Mouse (Mus musculus) liver, embryonic 11.5 days (tissue): ENCODE results near the gene Mbd6. TPM values are rescaled to one million over a fixed set of nuclear protein-coding genes. Genes with fewer than 3 reads are reported as not detected.

Experiments
- ATAC-seq: fragments of 200-750 bp; cut with Nextera tagmentation; replicated peaks from 2 replicates; pipeline ENCODE4 v1.8.0; 2017; ENCODE audit warnings: moderate number of reproducible peaks, mild to moderate bottlenecking, moderate TSS enrichment, moderate library complexity; ENCODE audit not compliant: low FRiP score
- DNase-seq: peaks from one replicate; pipeline ENCODE4 v3.0.0-alpha.2; 2017; ENCODE audit warnings: low spot score
- H3K27ac ChIP-seq: fragments of 300-500 bp; sonication (generic); 2 replicates; pipeline ENCODE4 v1.5.1; 2014; ENCODE audit warnings: mild to moderate bottlenecking, low read depth, low read length, control low read depth
- H3K27me3 ChIP-seq: fragments of 300-500 bp; sonication (generic); replicated peaks from 2 replicates; pipeline ENCODE4 v1.6.1; 2014; ENCODE audit warnings: low read length, mixed read lengths; ENCODE audit not compliant: control insufficient read depth, insufficient read depth
- H3K36me3 ChIP-seq: fragments of 300-500 bp; sonication (generic); 2 replicates; pipeline ENCODE4 v1.6.1; 2014; ENCODE audit warnings: mild to moderate bottlenecking, low read length, moderate library complexity, mixed read lengths; ENCODE audit not compliant: control insufficient read depth, insufficient read depth
- H3K4me1 ChIP-seq: fragments of 300-500 bp; sonication (generic); replicated peaks from 2 replicates; pipeline ENCODE4 v1.6.1; 2014; ENCODE audit warnings: low read length, mixed read lengths; ENCODE audit not compliant: control insufficient read depth, insufficient read depth
- H3K4me2 ChIP-seq: fragments of 300-500 bp; sonication (generic); 2 replicates; pipeline ENCODE4 v1.6.1; 2014; ENCODE audit warnings: mild to moderate bottlenecking, control low read depth, moderate library complexity
- H3K4me3 ChIP-seq: fragments of 300-500 bp; sonication (generic); 2 replicates; pipeline ENCODE4 v1.5.1; 2014; ENCODE audit warnings: low read depth, low read length, control low read depth
- H3K9ac ChIP-seq: fragments of 300-500 bp; sonication (generic); 2 replicates; pipeline ENCODE4 v1.6.1; 2014; ENCODE audit warnings: low read depth, low read length, control low read depth
- H3K9me3 ChIP-seq: fragments of 300-500 bp; sonication (generic); 2 replicates; pipeline ENCODE4 v1.6.1; 2016; ENCODE audit warnings: low read length, inconsistent platforms, mixed read lengths; ENCODE audit not compliant: control insufficient read depth
- WGBS: fragments of 180-500 bp; shearing (Covaris S2); extraction: QIAGEN DNeasy Blood & Tissue Kit; methylation state at CpG from one replicate; pipeline ENCODE4 v1.1.7; 2014; 5-methylcytosine and 5-hydroxymethylcytosine counted together
- polyA plus RNA-seq: library from polyadenylated mRNA; unstranded; fragments of >200 nt; fragmentation: Nextera tagmentation; extraction: Ambion mirVana; gene quantifications from 2 replicates; pipeline ENCODE4 v1.2.1, GENCODE M21; 2014

Mbd6 gene
- polyA plus RNA-seq, 1 experiment from 2014 or later = 19.0 TPM

DNA sequence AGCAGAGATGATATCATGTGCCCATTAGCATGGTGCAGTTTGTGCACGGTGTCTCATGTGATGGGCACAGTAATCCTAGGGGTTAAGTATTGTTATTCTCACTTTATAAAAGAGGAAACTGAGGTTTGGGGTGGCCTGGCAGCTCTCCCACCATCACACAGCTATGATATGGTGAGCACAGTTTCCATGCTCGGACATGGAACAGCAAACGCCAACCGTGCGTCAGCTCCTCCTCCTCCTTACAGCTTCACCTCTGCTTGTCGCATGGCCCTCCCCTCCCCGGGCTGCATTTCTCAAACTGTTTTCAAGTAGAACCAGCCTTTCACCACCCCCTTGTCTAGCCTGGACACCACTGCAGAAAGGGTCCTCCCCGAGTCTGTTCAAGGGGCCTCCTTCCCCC is 30.3 kb downstream of the Mbd6 start:
- Histone ChIP-seq H3K27me3 (peaks cover 18% of the 10 kb centered on the region), H3K4me3 (no peak overlapping the region), H3K9me3 (no peaks in the 10 kb centered on the region), H3K4me1 (peaks cover 6% of the 10 kb centered on the region; the same call in 1 of the 2 replicates), H3K4me2 (no peak overlapping the region), H3K36me3 (no peaks in the 10 kb centered on the region), H3K9ac (no peak overlapping the region), H3K27ac (no peak overlapping the region)
- DNase-seq (no peak), ATAC-seq (no peak)
- 79% methylated on average over 8 of the region's 8 CpGs for WGBS

DNA sequence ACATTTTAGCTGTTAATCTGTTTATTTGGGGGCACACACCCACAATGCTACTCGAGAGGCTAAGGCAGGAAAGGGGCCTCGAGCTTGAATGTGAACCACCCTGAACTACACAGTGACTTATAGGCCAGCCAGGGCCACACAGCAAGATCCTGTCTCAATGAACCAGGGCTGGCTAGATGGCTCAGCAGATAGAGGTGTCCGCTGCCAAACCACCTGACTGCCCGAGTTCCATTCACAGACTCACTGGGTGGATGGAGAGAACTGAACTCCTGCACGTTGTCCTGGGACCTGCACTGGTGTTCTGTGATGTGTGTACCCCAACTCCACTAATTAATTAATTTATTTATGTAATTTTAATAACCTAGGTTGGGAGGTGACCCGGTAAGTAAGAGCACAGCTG is 31.0 kb downstream of the Mbd6 start:
- H3K36me3 ChIP-seq = no peaks in the 10 kb centered on the region
- DNase-seq (no peak), ATAC-seq (no peak)
- no peak overlapping the region for H3K27ac ChIP-seq
- H3K4me1 ChIP-seq = peaks cover 3% of the 10 kb centered on the region; the same call in 1 of the 2 replicates
- no peak overlapping the region for H3K4me2 ChIP-seq
- H3K9ac ChIP-seq = no peak overlapping the region
- no peaks in the 10 kb centered on the region for H3K9me3 ChIP-seq
- H3K27me3 ChIP-seq = peaks cover 11% of the 10 kb centered on the region
- WGBS = 75% methylated on average over 6 of the region's 6 CpGs
- H3K4me3 ChIP-seq = no peak overlapping the region

- 24% methylated on average over 14 of the region's 14 CpGs for WGBS
- no peak for ATAC-seq
- no peaks in the 10 kb centered on the region for H3K9me3 ChIP-seq
- H3K4me2 ChIP-seq = peak overlapping the region; percentile 7; the same call in 1 of the 2 replicates
- H3K9ac ChIP-seq = no peak overlapping the region
- H3K4me1 ChIP-seq = no peaks in the 10 kb centered on the region
- peak; percentile 65 for DNase-seq
- no peaks in the 10 kb centered on the region for H3K36me3 ChIP-seq
- H3K27me3 ChIP-seq = no peaks in the 10 kb centered on the region
- H3K4me3 ChIP-seq = no peak overlapping the region
- no peak overlapping the region for H3K27ac ChIP-seq
Measured at GRCm38 (mm10) chr10:127255625-127256345, 33.0 kb downstream of the Mbd6 start.

DNA sequence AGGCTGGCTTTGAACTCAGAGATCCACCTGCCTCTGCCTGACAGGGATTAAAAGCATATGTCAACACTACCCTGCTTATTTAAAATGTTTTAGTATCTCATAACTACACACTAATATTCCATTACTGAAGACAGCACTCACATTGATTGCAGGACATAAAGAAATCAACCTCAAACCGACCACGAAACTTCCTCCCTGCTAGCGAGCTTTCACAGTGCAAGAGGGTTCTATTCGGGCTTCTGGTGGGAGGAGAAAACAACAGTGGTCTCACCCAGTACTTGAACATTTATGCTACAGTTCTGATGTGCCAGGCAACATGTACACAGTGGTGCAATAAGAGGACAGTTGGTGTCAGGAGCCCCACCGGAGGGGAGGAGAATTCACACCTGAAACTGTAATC is 38.0 kb downstream of the Mbd6 start:
- no peaks in the 10 kb centered on the region; the same call in 1 of the 2 replicates for H3K27me3 ChIP-seq
- no peak overlapping the region for H3K4me3 ChIP-seq
- ATAC-seq = no peak
- H3K9ac ChIP-seq = no peak overlapping the region
- DNase-seq = no peak
- no peaks in the 10 kb centered on the region for H3K9me3 ChIP-seq
- no peak overlapping the region for H3K27ac ChIP-seq
- no peak overlapping the region for H3K4me2 ChIP-seq
- H3K4me1 ChIP-seq = no peaks in the 10 kb centered on the region
- no peaks in the 10 kb centered on the region for H3K36me3 ChIP-seq
- WGBS = 55% methylated on average over 5 of the region's 5 CpGs

- no peak overlapping the region for H3K4me3 ChIP-seq
- WGBS = 56% methylated on average over 18 of the region's 18 CpGs
- H3K4me2 ChIP-seq = no peak overlapping the region
- H3K4me1 ChIP-seq = no peaks in the 10 kb centered on the region
- no peak overlapping the region for H3K9ac ChIP-seq
- no peaks in the 10 kb centered on the region for H3K36me3 ChIP-seq
- H3K9me3 ChIP-seq = no peaks in the 10 kb centered on the region
- no peak overlapping the region for H3K27ac ChIP-seq
- H3K27me3 ChIP-seq = peaks cover 36% of the 10 kb centered on the region
- no peak for DNase-seq
- ATAC-seq = no peak
Measured at GRCm38 (mm10) chr10:127238241-127238824, 50.5 kb downstream of the Mbd6 start.

DNA sequence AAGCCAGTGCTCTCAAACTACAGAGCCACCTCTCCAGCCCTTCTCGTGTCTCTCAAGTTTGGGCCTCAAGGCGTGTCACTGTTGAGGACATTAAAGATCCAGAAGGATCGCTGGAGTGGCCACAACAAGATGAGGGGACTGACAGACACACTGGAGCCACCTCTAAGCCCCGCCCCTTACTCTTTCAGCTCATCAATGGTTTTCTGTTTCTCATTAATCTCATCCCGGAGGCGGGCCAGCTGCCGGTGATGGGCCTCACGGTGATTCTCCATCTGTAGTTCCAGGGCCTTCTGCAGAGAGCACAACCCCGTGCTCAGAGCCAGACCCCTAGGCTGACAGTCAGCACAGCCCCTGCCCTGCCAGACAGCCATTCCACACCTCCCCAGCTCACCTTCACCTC is 52.3 kb downstream of the Mbd6 start:
- no peak overlapping the region for H3K27ac ChIP-seq
- peaks cover 36% of the 10 kb centered on the region for H3K27me3 ChIP-seq
- H3K9me3 ChIP-seq = no peaks in the 10 kb centered on the region
- DNase-seq (no peak), ATAC-seq (no peak)
- no peak overlapping the region for H3K4me2 ChIP-seq
- H3K9ac ChIP-seq = no peak overlapping the region
- no peak overlapping the region for H3K4me3 ChIP-seq
- no peaks in the 10 kb centered on the region for H3K4me1 ChIP-seq
- H3K36me3 ChIP-seq = no peaks in the 10 kb centered on the region
- WGBS = 44% methylated on average over 9 of the region's 9 CpGs

- H3K27me3 ChIP-seq = peaks cover 20% of the 10 kb centered on the region
- H3K4me2 ChIP-seq = no peak overlapping the region
- no peaks in the 10 kb centered on the region for H3K9me3 ChIP-seq
- no peak overlapping the region for H3K9ac ChIP-seq
- peaks cover 8% of the 10 kb centered on the region for H3K4me1 ChIP-seq
- ATAC-seq = no peak
- no peak overlapping the region for H3K27ac ChIP-seq
- no peak overlapping the region for H3K4me3 ChIP-seq
- H3K36me3 ChIP-seq = no peaks in the 10 kb centered on the region
- no peak for DNase-seq
- WGBS = 67% methylated on average over 9 of the region's 9 CpGs
Measured at GRCm38 (mm10) chr10:127233141-127233540, 55.7 kb downstream of the Mbd6 start.
